Mouse (Mus musculus): ENCODE data around the gene Cdkal1.

- TF ChIP-seq CTCF (conservative IDR thresholded peaks at IDR 0.05; ENCODE audit: insufficient read depth, insufficient read length, low read depth, low read length) = no peak
- no peak for TF ChIP-seq POLR2A (IDR thresholded peaks at IDR 0.05; ENCODE audit: low read depth, low read length)
Measured at GRCm38 (mm10) chr13:29768104-29768503, 87.4 kb downstream of the Cdkal1 start.
